Mouse (Mus musculus): Measurements from ENCODE around the gene Paip2b. TPM values are rescaled to one million over a fixed set of nuclear protein-coding genes. Genes with fewer than 3 reads are reported as not detected.
A peak's percentile ranks its signal among the peaks of the same experiment; 100 is the strongest.
"Not testable (repeated sequence)": the region's sequence is repeated elsewhere in the genome, so short reads cannot be mapped to it uniquely, and the experiment has no call there.

Gene Paip2b
- 15.8 and 16.7 TPM in 2 replicates for polyA plus RNA-seq (2012; rRNA removed)

- peak; percentile 100 for DNase-seq (ENCODE audit: low read depth)
Measured at GRCm38 (mm10) chr6:83831606-83832123, at the start of gene Paip2b. Gene Paip2b (minus strand): TSS chr6:83831741.

GRCm38 (mm10) chr6:83879815-83880214 lies 48.3 kb upstream of the Paip2b start:
- DNase-seq (ENCODE audit: low read depth) = peak; percentile 8

GRCm38 (mm10) chr6:83867598-83868585 lies 36.4 kb upstream of the Paip2b start:
- peak; percentile 27 for DNase-seq (ENCODE audit: low read depth)

GRCm38 (mm10) chr6:83866954-83867597 lies 35.5 kb upstream of the Paip2b start, which contains the start of gene Zfp638:
Gene Zfp638 (plus strand): TSS chr6:83867109.
- peak; percentile 17 for DNase-seq (ENCODE audit: low read depth)

GRCm38 (mm10) chr6:83866423-83866822 lies 34.9 kb upstream of the Paip2b start:
- DNase-seq (ENCODE audit: low read depth) = no peak

GRCm38 (mm10) chr6:83863538-83863937 lies 32.0 kb upstream of the Paip2b start:
- DNase-seq (ENCODE audit: low read depth) = no peak

GRCm38 (mm10) chr6:83860033-83860432 lies 28.5 kb upstream of the Paip2b start:
- no peak for DNase-seq (ENCODE audit: low read depth)

GRCm38 (mm10) chr6:83857476-83857875 lies 25.9 kb upstream of the Paip2b start:
- DNase-seq (ENCODE audit: low read depth) = no peak

GRCm38 (mm10) chr6:83849446-83849845 lies 17.9 kb upstream of the Paip2b start:
- no peak for DNase-seq (ENCODE audit: low read depth)

GRCm38 (mm10) chr6:83846141-83846540 lies 14.6 kb upstream of the Paip2b start:
- DNase-seq (ENCODE audit: low read depth) = no peak

- DNase-seq (ENCODE audit: low read depth) = no peak
Measured at GRCm38 (mm10) chr6:83844913-83845312, 13.4 kb upstream of the Paip2b start.

- no peak for DNase-seq (ENCODE audit: low read depth)
Measured at GRCm38 (mm10) chr6:83840086-83840485, 8.5 kb upstream of the Paip2b start.

GRCm38 (mm10) chr6:83838046-83838445 lies 6.5 kb upstream of the Paip2b start:
- DNase-seq (ENCODE audit: low read depth) = no peak

- no peak for DNase-seq (ENCODE audit: low read depth)
Measured at GRCm38 (mm10) chr6:83836826-83837225, 5.3 kb upstream of the Paip2b start.

GRCm38 (mm10) chr6:83832393-83832792 lies 852 bp upstream of the Paip2b start:
- DNase-seq (ENCODE audit: low read depth) = not testable (repeated sequence)

- no peak for DNase-seq (ENCODE audit: low read depth)
Measured at GRCm38 (mm10) chr6:83830941-83831605, 468 bp downstream of the Paip2b start.

GRCm38 (mm10) chr6:83821856-83822255 lies 9.7 kb downstream of the Paip2b start:
- no peak for DNase-seq (ENCODE audit: low read depth)

- DNase-seq (ENCODE audit: low read depth) = no peak
Measured at GRCm38 (mm10) chr6:83820727-83821515, 10.6 kb downstream of the Paip2b start.

GRCm38 (mm10) chr6:83818996-83819395 lies 12.5 kb downstream of the Paip2b start:
- DNase-seq (ENCODE audit: low read depth) = no peak

- DNase-seq (ENCODE audit: low read depth) = no peak
Measured at GRCm38 (mm10) chr6:83815801-83816200, 15.7 kb downstream of the Paip2b start.

GRCm38 (mm10) chr6:83802846-83803245 lies 28.7 kb downstream of the Paip2b start:
- peak; percentile 70 for DNase-seq (ENCODE audit: low read depth)
